Mouse (Mus musculus): ENCODE measurements around the gene A930004D18Rik.

DNA sequence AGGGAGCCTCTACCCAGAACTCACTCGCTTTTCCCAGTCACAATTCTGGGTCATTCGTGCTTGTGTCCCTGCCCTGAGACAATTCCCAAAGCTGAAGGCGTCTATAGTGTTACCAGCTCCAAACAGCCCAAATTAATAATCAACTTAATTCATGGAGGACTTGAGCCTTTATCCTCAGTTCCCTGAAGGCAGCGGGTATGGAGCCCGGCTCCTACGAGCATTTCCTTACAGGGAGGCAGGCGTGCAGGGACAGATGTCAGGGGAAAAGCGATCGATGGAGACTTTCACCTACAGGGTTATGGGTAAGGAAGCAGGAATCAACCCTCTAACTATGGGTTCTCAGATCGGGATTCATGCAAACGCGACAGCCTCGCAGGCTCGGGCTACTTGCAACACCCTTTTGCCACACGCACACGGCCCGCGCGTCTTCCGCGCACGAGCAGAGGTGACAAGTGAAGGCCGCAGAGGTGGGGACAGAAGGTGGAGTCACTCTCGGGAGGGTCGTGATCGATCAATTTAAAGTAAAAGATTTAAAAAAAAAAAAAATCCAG is 6.2 kb downstream of the A930004D18Rik start:
- no peak for TF ChIP-seq CTCF (IDR thresholded peaks at IDR 0.05; ENCODE audit: insufficient read depth, low read depth, low read length)
- no peak for TF ChIP-seq POLR2A (IDR thresholded peaks at IDR 0.05; ENCODE audit: insufficient read depth, low read depth, low read length)

Measured in olfactory bulb, adult 2 months (tissue).